ENCODE assay signal across 22 mouse cellular contexts in genomic region chr2:145462253-145462652, GRCm38 (mm10).
DNase-seq lines count a peak whose midpoint lies in the region.
"Had no signal": no experiment of that assay in that cellular context is flagged by ENCODE, and none has a peak within 500 bp of the region (broad histone marks: within the 10 kb centered on the region; RNA-seq: fewer than 3 reads in every experiment).

No protein-coding gene starts in this region.

- H3K27ac ChIP-seq in brown adipose tissue, adult 24 weeks (replicated peaks; ENCODE audit: low read depth, low read length): peak overlapping the region; percentile 98
- H3K27ac ChIP-seq: embryonic facial prominence, embryonic 13.5 days; embryonic facial prominence, embryonic 15.5 days; forebrain, embryonic 10.5 days; forebrain, embryonic 13.5 days; forebrain, embryonic 15.5 days had no signal

- no peak overlapping the region for H3K4me3 ChIP-seq in brown adipose tissue, adult 24 weeks (ENCODE audit: insufficient read depth, low read depth, low read length)
- H3K4me3 ChIP-seq: embryonic facial prominence, embryonic 13.5 days; embryonic facial prominence, embryonic 15.5 days; erythroblast, embryonic 14.5 days; forebrain, embryonic 10.5 days; forebrain, embryonic 13.5 days; forebrain, embryonic 15.5 days had no signal

- peaks cover 11% of the 10 kb centered on the region for H3K4me1 ChIP-seq in brown adipose tissue, adult 24 weeks (ENCODE audit: control insufficient read depth, insufficient read depth, insufficient read length, low read length)
- H3K4me1 ChIP-seq: embryonic facial prominence, embryonic 13.5 days; embryonic facial prominence, embryonic 15.5 days had no signal

- DNase-seq in heart, adult 11 months: peak; percentile 7
- DNase-seq in heart, adult 8-10 months (ENCODE audit: low spot score): no peak
- peak; percentile 18 for DNase-seq in layer of hippocampus, adult 9-11 months
- DNase-seq in layer of hippocampus, postnatal 36 days: no peak
- no peak for DNase-seq in ovary, postnatal 14 days (ENCODE audit: low spot score)
- DNase-seq: adrenal gland, adult 2 months; adrenal gland, postnatal 10 days; adrenal gland, postnatal 25 days; cerebellum, adult 11 months; cerebellum, adult 18-20 months; cerebellum, adult 8-10 months; cerebellum, adult 9-11 months; cerebellum, postnatal 14 days; cerebellum, postnatal 36 days; embryo, embryonic 11 days had no signal

Comparison
In these comparisons a context has a peak if more than half of its experiments do, and no peak if none do; other contexts are left out.
1. DNase-seq: peak in heart, adult 11 months (single experiment) and layer of hippocampus, adult 9-11 months (single experiment); none in heart, adult 8-10 months (single experiment), layer of hippocampus, postnatal 36 days (0 of 2) and ovary, postnatal 14 days (single experiment).